Mouse (Mus musculus): Measurements from ENCODE around the gene Aph1c.

GRCm38 (mm10) chr9:66813392-66813791, 21.1 kb downstream of the Aph1c start:
- TF ChIP-seq CTCF (IDR thresholded peaks at IDR 0.05; ENCODE audit: control insufficient read depth, insufficient read depth, insufficient replicate concordance, low read depth, low read length) (no peak), POLR2A (IDR thresholded peaks at IDR 0.05; ENCODE audit: control insufficient read depth, low read depth, low read length) (no peak)

All from testis, adult 2 months (tissue).